Mouse (Mus musculus) liver, embryonic 14.5 days (tissue): ENCODE measurements around the gene Aar2.

Experiments used
- CTCF ChIP-seq: IDR thresholded peaks from 2 replicates; pipeline ENCODE4 v1.5.1; 2016; ENCODE audit warnings: antibody characterized with exemption, low read depth, control low read depth
- EP300 ChIP-seq: IDR thresholded peaks from 2 replicates; pipeline ENCODE4 v1.6.1; 2016; ENCODE audit warnings: antibody characterized with exemption, low read depth

DNA sequence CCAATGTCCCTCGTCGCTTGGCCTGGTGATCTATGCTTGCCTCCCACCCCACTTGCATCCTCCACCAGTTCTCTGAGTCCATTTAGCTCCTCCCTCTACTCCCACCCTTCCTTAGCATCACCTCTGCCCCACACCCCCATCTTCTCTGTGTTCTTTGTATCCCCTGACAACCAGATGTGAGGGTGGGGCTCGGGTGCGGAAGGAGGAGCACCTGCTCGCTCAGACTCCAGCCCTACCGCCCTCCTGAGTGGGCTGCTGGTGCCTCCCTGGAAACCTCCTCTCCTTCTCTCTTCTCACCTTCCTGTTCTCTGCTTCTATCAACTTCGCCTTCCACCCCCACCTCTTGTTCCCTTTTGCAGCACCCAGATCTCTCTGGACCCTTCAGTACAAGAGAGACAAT lies 35.4 kb upstream of the Aar2 start:
- TF ChIP-seq CTCF (no peak), EP300 (no peak)
